20 mouse cellular contexts compared by ENCODE assay signal in the genomic region with DNA sequence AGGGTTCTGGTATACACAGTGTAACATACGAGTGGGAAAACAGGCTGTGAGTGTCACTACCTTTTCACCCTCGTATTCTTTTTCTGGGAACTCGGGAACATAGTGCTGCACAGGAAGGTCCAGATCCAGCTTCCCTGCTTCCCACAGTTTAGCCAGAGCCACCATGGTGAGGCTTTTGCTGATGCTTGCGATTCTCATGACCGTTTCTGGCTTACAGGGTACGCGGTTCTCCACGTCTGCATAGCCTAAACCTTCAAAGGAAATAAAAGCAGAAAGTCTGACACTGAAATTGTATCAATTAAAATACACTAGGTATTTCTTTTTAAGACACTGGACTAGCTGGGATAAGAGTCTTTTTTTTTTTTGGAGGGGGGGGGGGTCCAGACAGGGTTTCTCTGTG.
"Had no signal": no experiment of that assay in that cellular context is flagged by ENCODE, and none has a peak within 500 bp of the region (broad histone marks: within the 10 kb centered on the region; RNA-seq: fewer than 3 reads in every experiment).

No protein-coding gene starts in this region.

- H3K4me2 ChIP-seq: liver, embryonic 13.5 days; liver, embryonic 15.5 days; lung, embryonic 14.5 days; midbrain, embryonic 13.5 days; midbrain, embryonic 15.5 days; neural tube, embryonic 13.5 days; neural tube, embryonic 15.5 days had no signal

- H3K27ac ChIP-seq: liver, embryonic 13.5 days; liver, embryonic 15.5 days; midbrain, embryonic 10.5 days; midbrain, embryonic 13.5 days; midbrain, embryonic 15.5 days; neural tube, embryonic 13.5 days; neural tube, embryonic 15.5 days had no signal

- DNase-seq: liver, embryonic 13.5 days; lung, adult 18-20 months; lung, embryonic 14.5 days; lung, postnatal 10 days; lung, postnatal 4 days; retina, postnatal 1 day; right cerebral cortex, adult 18-20 months; right cerebral cortex, postnatal 25 days; right cerebral cortex, postnatal 4 days; spleen, adult 18-20 months; thymus, adult 18-20 months; thymus, postnatal 14 days; thymus, postnatal 36 days had no signal

- H3K9me3 ChIP-seq: liver, embryonic 13.5 days; liver, embryonic 15.5 days; midbrain, embryonic 10.5 days; midbrain, embryonic 13.5 days; midbrain, embryonic 15.5 days; neural tube, embryonic 13.5 days; neural tube, embryonic 15.5 days had no signal

- H3K4me3 ChIP-seq: liver, embryonic 13.5 days; liver, embryonic 15.5 days; midbrain, embryonic 10.5 days; midbrain, embryonic 13.5 days; midbrain, embryonic 15.5 days; myocyte; neural tube, embryonic 13.5 days; neural tube, embryonic 15.5 days had no signal

- H3K9ac ChIP-seq: liver, embryonic 13.5 days; liver, embryonic 15.5 days; lung, embryonic 14.5 days; midbrain, embryonic 13.5 days; midbrain, embryonic 15.5 days; neural tube, embryonic 13.5 days; neural tube, embryonic 15.5 days had no signal

- H3K27me3 ChIP-seq: liver, embryonic 13.5 days; liver, embryonic 15.5 days; midbrain, embryonic 13.5 days; midbrain, embryonic 15.5 days; neural tube, embryonic 13.5 days; neural tube, embryonic 15.5 days had no signal

- ATAC-seq: midbrain, embryonic 13.5 days; midbrain, embryonic 15.5 days had no signal
